Mouse (Mus musculus) layer of hippocampus, adult 9-10 months (tissue): ENCODE results near the gene Kank1.

Experiments used
- DNase-seq: peaks from one replicate; pipeline ENCODE4 v3.0.0; 2022; ENCODE audit warnings: low spot score

Kank1 gene

DNA sequence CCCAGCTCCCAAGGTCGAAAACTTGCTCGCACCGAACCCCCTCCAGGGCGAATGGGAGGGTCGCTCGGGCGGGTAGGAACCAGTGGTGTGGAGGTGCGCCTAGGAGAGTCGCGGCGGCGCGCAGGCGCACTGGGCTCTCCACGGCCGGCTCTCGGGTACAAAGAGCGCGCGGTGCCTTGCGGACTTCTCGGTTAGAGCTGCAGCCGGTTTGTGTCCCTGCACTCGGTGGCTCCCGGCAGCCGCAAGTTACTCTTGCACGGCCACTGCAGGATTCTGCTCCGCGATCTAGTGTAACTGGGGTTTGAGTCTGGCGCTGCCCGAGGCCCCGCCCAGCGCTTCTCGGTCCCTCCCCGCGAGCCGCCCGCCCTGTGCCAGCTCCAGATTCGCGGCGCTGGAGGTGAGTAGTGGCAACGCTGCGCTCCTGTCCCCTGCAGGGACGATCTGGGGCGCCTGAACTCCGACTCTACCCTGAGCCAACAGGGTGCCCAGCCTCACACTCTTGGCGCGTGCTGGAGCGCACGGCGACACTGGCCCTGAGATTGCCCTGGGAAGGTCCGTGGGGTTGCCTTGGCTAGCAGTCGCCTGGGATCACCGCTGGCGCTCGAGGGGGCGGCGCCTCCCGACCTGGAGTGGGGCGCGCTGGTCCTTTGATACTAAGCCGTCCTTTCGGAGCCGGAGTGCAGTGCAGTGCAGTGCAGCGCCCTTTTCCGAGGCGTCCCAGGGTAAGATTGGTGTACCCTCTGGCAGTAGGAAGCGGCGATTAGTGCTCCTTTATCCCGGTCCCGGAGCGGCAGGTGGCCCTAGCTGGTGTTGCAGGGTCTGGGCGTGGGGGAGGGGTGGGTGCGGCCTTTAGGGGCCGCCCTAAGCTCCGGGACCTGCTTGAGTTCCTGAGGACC is at the start of gene Kank1:
Kank1 (plus strand) TSS at position 380 of the 896 bp plus-strand sequence.
- no peak for DNase-seq

DNA sequence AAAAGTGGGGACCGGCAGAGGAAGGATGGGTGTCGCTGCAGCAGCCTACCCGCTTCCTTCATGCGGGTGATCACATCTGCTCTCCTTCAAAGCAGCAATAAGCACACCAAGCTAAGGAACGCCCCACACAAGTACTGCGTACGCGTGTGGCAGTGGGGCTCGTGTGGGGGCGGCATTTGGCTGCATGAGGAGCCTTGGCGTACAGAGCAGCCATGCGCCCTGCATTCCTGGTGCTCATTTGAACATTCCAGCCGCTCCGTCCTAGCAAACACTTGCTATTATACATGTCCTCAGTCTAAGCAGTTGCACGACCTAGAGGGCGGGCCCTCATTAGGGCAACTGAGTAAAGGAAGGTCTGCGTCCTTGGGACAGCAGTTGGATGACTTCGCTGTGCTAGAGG is 49.1 kb upstream of the Kank1 start:
- DNase-seq: no peak

DNA sequence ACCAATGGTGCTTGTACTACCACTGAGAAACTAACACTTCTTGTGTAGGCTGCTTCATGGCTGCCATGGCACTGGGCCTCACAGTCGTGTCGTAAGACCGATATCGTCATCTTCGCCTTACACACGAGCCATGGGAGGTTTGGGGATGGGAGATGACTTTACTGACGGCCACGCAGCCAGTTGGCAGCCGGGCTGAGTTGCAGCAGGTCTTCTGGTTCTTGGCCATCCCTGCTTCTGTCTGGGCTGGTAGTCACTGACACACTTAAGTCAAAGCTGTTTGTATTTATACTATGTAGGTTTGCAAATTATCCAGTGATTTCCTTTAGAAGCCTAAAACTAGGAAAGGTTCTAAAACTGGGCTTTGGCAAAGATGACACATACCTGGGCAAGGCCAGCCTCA is 43.0 kb upstream of the Kank1 start:
- DNase-seq: no peak

DNA sequence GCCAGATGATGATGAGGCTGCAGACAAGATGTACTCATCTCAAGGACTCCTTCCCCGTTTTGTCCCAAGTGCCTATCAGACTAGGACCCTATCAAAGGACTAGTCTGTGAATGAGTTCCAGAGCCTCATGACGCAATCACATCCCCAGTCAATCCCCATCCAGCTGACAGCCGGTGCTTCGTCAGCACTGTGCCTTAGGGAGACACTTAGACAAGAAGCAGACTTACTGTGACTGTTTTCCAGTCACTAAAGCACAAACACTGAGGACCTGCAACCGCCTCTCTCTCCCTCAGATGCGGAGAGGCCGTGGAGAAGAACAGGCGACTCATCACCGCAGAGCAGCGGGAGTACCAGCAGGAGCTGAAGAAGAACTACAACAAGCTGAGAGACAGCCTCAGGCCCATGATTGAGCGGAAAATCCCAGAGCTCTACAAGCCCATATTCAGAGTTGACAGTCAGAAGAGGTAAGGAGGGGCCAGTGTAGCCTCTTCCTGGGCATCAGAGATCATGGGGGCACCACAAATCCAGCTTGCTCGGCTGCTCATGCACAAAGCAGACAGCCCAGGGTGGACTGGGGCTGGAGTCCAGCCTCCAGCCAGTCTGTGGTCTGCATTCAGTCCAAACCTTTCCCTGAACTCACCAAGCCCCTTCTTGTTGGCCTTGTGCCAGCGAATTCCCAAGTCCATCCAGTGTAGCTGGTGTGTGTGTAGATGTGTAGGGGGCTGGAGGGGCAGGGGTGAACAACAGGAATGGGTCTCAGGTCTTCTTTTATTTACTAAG is 36.5 kb upstream of the Kank1 start:
- no peak for DNase-seq

DNA sequence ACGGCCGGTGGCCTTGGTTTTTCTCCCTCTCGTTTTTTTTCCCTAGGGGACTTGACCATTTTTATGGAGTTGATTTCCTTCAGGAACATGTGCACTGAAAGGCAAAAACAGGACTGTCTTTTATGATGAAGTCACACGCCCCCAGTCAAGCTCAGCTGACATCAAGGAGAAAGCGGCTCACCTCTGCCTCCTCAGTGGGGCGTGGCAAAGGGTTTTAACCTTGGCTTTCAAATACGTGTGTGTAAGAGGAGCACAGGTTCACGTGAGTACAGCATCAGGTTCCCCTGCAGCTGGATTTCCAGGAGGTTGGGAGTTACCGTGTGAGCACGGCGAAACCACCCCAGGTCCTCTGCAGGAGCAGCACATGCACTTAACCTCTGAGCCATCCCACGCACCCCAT is 33.7 kb upstream of the Kank1 start:
- no peak for DNase-seq

DNA sequence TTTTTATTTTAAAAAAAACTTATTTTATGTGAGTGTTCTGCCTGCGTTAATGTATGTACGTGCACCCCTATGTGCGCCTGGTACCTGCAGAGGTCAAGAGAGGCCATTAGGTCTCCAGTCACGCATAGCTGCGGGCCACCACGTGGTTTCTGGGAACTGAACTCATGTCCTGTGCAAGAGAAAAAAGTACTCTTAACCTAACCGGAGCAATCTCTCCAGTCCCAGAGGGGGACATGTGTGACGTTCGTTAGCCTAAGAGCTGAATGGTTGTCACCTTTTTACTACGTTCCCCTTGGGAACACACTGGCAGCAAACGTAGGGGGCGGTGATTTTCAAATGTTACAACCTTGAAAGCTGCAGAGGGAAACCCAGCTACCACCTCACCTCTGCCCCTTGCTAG is 29.8 kb upstream of the Kank1 start:
- no peak for DNase-seq

DNA sequence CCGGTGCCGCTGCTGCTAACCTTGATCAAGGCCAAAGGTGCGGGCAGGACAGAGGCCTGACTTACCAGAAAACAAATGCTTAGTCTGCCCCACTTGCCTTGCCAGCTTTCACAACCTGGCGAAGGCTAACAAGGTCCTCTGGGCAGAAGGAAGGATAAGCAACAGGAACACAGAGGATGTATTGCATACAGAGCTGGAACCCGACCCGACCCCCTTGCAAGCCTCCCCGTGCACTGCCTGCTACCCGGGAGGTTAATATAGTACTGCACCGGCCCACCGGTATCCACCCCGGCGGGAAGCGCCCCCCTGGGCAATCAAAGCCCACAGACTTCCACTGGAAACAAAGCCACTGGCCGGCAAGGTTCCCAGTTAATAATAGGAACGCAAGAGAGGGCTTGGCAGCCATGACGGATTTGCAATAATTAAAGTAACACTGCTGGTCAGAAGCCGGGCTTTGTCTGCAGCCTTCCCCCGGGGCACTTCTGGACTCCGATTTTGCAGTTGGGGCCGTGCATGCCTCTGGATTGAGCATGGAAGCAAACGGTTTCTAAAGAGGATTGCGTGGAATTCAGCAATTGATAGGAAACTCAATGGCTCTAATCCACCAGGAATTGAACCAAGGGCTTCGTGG is 28.9 kb upstream of the Kank1 start:
- DNase-seq: no peak

DNA sequence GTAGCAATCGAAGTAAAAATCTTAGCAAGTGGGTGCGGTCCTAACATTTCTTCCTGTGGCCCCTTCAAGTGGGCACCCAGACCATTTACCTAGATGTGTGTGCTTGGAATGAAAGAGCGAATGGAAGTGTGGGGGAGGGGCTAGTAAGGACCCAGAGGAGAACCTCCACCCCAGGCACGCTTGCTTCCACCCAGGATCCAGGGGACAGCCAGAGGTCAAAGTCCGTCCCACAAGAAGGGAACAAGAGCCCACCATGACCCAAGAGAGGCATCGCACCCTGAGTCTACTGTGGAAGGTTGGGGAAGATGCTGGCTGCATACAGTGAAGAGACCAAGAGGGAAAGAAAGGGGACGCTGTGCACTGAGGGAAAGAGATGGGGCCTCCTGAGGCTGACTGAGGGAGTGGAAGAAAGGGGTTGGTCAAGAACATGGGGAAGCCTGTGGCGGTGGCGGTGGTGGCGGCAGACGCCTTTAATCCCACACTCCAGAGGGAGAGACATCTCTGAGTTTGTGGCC is 28.1 kb upstream of the Kank1 start:
- DNase-seq: no peak

DNA sequence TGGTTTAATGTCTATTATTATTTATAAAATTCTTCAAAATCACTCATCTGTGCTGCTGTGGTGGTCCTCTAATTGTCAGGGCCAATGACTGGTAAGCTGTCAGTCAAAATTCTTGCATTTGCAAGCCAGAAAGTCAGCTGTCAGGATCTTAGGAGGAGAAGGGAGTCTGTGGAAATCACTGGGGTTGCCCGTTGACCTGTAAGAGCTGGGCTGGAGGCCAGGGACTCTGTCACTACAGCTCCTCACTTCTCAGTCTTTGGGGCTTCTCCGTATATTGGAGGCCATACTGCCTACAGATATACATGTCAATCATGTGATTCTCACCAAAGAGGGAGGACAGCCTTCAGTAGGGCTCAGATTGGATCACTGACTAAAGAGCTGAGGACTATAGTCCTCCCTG is 16.2 kb upstream of the Kank1 start:
- DNase-seq: no peak

DNA sequence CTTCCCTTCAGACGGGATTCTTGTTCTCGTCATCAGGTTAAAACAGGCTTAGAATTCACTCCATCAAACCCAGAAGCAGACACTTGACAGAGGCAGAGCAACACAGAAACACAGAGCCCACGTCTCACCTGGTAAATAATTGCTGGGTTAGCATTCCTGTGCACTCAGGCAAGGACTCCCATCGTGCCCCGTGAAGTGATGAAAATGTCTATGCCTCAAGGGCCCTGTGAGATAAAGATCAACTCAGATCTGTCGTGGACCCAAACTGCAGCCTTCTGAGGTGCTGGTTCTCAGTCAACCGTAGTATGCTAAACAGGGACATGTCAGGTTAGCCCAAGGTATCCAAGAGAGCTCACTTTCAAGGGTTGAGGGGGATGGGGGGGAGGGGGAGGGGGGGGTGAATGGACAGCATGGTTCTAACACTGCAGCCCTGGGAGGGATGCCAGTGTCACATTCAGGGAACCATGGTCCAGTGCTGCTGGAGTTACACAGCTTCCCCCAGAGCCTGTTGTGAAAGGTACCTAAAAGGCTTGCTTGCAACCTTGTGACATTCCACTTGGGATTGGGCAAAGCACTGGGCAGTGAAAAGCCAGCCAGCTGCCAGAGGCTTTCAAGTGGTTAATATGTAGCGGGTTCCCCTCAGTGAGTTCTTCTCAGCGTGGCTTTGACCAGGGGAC is 14.7 kb upstream of the Kank1 start:
- no peak for DNase-seq

DNA sequence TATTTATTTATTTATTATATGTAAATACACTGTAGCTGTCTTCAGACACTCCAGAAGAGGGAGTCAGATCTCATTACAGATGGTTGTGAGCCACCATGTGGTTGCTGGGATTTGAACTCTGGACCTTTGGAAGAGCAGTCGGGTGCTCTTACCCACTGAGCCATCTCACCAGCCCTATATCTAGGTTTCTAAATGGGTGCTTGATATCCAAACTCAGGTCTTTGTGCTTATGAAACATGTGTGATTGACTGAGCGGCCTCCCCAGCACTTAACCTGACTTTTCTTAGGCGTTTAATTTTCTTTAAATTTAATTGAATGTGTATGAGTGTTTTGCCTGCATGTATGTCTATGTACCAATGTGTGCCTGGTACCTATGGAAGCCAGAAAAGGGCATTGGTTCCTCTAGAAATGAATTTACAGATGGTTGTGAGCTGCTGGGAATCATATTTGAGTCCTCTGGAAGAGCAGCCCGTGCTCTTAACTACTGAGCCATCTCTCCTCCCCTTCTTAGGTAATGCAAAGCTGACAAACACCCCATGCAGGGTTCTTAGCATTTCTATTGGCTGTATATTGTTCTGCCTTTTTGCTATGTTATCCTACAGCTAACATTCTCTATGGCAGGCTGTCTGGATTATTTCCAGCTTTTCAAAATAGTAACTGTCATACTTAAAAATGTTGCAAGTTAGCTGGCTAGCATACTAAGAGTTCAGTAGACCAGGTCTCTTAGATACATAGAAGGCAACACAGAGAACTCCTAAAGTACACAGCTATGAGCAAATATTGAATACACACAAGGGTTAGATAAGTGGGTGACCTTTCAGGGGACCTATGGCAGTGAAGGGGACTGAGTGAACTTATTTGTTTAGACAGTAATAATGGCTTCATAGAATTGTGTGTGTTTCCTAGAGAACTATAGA is 6.5 kb upstream of the Kank1 start:
- no peak for DNase-seq

DNA sequence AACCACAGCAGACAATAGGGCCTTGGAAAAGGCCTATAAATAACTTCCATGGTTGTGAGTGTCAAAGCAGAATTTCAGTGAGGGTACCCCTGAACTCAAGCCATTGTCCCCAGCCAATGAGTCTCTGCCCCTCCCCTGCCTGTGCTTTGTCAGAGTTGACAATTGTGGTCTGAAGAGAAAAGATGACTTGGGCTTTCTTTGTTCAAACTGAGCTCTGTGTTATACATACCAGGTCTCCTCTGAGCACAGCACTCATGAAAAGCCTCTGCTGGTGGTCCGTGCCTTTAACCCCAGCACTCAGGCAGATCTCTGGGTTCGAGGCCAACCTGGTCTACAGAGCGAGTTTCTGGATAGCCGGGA is 5.8 kb upstream of the Kank1 start:
- DNase-seq: no peak

DNA sequence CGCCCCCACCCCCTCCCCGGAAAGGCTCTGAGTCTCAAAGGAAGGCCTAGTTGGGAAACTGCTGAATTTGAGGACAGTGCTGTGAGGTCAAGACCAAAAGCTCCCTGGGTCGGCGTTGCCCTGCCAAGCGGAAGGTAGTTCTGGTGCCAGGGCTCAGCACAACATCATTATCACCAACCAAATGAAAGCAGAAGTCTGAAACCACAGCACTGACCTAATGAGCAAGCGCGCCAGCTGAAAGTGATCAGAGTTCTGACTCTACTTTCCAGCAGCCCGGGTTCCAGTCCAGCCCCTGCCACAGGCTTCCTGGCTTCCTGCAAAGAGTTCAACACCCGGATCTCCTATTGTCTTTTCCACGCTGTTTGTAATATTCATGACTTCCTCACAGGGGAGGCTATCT is 4.7 kb upstream of the Kank1 start:
- DNase-seq: no peak

DNA sequence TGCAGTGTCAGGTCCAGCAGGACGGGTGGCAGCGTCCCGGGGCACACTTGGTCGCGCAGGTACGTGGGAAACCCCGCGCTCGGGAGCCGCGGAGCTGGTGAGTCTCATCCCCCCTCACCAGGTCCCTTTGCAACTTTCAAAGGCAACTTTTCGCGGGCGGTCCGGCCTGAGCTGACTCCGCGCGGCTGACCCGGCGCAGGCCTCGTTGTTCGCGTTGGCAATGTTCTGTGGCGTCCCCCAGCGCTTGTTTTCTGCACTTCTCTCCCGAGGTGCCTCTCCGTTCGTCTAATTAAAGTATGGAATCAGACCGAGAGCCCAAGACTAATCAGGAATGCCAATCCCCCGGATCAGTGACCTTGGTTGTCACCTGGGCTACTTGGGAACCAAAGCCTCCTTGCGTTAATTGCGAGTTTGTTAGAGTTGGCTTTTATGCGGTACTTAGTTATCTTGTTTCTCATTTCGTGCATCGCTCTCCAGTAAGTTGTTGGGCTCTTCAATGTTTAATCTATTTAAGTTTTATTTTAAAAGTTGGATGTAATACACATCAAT is 791 bp downstream of the Kank1 start:
- no peak for DNase-seq

DNA sequence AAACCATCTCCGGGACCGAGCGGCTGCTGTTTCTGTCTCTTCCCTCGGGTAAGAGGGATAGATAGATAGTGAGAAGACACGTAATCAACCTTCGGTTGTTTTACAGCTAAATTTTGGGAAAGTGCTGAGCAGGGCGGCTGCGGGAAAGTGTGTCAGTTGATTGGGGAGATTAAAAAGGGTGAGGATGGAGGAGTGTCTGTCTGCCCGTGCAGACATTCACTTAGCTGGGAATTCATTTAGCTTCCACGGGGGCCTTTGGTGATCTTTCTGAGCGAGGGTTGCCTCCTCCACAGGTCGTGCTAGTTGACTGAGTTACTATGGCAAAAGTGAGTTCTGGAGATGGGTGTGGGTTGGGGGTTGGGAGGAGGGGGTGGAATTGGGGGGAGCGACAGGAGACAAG is 1.3 kb downstream of the Kank1 start:
- DNase-seq: no peak

DNA sequence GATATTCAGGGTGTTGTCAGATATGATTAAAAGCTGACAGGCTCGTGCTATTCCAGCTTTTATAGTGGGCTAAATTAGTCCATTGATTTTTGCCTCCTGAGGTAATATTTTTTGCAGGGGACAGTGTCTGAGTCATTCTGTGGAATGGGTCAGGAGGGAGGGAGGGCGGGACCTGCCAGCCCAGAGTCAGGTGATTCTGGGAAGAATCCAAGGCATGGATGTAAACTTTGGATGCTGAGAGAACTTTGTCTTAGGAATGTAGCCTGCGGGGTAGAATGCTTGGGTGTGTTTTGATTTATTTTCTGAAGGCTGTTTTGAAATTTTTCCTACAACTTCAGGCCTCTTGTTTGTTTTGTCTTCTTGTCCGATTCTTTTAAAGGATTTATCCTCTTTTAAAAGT is 6.8 kb downstream of the Kank1 start:
- no peak for DNase-seq

DNA sequence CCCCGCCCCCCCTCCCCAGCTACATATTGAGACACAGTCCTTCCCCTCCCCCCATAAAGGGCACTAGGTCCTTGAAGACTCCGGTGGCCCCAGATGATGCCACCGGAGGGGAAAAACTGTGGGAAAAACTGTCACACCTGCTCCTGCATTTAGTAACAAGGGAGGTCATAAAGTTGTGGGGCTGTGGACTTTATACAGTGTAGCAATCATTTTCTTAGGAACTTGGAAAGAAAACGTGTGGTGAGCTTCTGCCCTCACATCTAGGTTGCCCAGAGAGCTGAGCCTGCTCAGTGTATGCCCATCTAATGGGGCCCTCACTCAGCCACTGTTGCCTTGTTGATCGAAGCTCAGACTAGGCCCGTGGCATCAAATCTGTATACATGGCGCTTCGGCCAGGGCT is 9.3 kb downstream of the Kank1 start:
- DNase-seq: no peak

DNA sequence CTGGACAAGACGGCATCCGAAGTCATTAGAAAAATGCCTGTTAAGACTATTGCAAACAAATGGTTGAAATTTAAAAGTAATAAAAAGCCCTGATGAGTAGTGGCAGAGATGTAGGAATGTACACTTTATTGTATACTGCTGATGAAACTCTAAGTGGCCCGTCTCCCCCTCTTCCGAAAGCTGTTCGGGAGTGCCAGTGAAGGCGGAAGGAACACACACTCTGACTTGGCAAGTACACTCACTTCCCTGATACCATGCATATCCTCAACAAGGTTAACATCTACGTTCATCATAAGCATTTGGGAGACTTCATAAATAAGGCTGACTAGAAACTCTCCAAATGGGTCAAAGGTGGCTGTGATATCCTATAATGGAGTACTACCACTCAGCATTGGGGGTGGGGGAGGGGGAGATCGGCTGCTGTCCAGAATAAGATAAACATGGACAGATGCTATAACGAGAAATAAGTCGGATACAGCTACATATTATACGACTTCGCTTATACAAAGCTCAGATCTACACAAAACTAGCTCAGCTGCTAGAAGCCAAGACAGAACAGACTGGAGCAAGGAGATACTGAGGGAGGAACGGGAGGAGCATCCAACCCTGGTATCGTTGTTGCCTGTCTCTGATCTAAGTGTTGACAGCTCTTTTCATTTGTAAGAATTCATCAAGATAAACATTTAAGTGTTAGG is 11.2 kb downstream of the Kank1 start:
- no peak for DNase-seq

DNA sequence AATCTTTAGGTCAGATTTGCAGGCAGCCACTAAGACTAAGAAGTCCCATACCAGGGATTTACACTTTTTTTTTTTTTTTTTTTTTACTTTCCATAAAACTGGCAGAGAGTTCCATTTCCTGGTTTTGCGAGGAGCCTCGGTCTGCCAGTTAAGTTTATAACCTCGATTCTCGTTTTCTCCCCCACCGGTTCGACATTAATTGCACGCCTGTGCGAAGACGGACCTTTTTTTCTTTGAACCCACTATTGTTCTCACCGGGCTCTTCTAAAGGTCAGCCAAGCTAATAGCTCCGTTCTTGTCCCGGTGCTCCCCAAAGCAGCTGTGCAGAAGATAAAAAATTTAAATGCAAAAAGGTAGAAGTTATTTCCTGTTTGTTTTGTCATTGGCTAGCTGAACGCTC is 12.5 kb downstream of the Kank1 start:
- DNase-seq: no peak

DNA sequence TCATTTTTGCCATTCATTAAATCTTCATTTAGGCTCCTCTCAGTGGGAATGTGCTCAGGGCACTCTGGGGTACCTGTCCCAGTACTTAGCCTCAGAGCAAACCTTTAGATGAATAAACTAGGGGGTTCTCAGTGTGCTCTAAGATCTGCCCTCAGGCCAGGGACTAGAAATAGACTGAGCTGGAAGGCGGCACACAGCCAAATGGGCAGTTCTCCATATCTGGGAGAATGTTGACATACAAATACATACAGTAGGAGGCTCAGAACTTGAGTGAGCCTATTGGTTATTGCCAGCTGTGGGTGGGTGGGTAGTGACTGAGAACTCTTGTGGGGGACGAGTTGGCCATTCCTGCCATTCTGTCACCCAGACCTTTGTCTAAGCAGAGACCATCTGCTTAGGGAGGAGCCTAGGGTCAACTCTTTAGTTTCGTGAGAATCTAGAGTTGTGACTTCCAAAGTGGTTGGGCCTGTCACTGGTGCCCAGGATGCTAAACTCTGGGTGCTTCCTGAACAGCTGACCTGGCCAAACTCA is 14.9 kb downstream of the Kank1 start:
- DNase-seq: no peak
